Mouse (Mus musculus) lung, adult 2 months (tissue): ENCODE data around the gene Ptpra.

ENCODE experiments used
- CTCF ChIP-seq: fragments of 200-500 bp; IDR thresholded peaks from 2 replicates; pipeline ENCODE4 v1.5.1; 2011; ENCODE audit warnings: mild to moderate bottlenecking, low read length, control low read depth; ENCODE audit not compliant: insufficient read depth
- POLR2A ChIP-seq: fragments of 200-500 bp; IDR thresholded peaks from 2 replicates; pipeline ENCODE4 v1.6.1; 2011; ENCODE audit warnings: low read depth, mild to moderate bottlenecking, control low read depth, low read length, borderline replicate concordance; ENCODE audit errors: extremely low read depth

- no peak for TF ChIP-seq CTCF
- TF ChIP-seq POLR2A: no peak
Measured at GRCm38 (mm10) chr2:130589761-130590160, 139.7 kb downstream of the Ptpra start.
